Mouse (Mus musculus) liver, embryonic 11.5 days (tissue): ENCODE data around the gene Ube2g1. TPM values are rescaled to one million over a fixed set of nuclear protein-coding genes. Genes with fewer than 3 reads are reported as not detected.

Source experiments
- ATAC-seq: fragments of 200-750 bp; cut with Nextera tagmentation; replicated peaks from 2 replicates; pipeline ENCODE4 v1.8.0; 2017; ENCODE audit warnings: moderate number of reproducible peaks, mild to moderate bottlenecking, moderate TSS enrichment, moderate library complexity; ENCODE audit not compliant: low FRiP score
- DNase-seq: peaks from one replicate; pipeline ENCODE4 v3.0.0-alpha.2; 2017; ENCODE audit warnings: low spot score
- H3K27ac ChIP-seq: fragments of 300-500 bp; sonication (generic); 2 replicates; pipeline ENCODE4 v1.5.1; 2014; ENCODE audit warnings: mild to moderate bottlenecking, low read depth, low read length, control low read depth
- H3K27me3 ChIP-seq: fragments of 300-500 bp; sonication (generic); replicated peaks from 2 replicates; pipeline ENCODE4 v1.6.1; 2014; ENCODE audit warnings: low read length, mixed read lengths; ENCODE audit not compliant: control insufficient read depth, insufficient read depth
- H3K36me3 ChIP-seq: fragments of 300-500 bp; sonication (generic); 2 replicates; pipeline ENCODE4 v1.6.1; 2014; ENCODE audit warnings: mild to moderate bottlenecking, low read length, moderate library complexity, mixed read lengths; ENCODE audit not compliant: control insufficient read depth, insufficient read depth
- H3K4me1 ChIP-seq: fragments of 300-500 bp; sonication (generic); replicated peaks from 2 replicates; pipeline ENCODE4 v1.6.1; 2014; ENCODE audit warnings: low read length, mixed read lengths; ENCODE audit not compliant: control insufficient read depth, insufficient read depth
- H3K4me2 ChIP-seq: fragments of 300-500 bp; sonication (generic); 2 replicates; pipeline ENCODE4 v1.6.1; 2014; ENCODE audit warnings: mild to moderate bottlenecking, control low read depth, moderate library complexity
- H3K4me3 ChIP-seq: fragments of 300-500 bp; sonication (generic); 2 replicates; pipeline ENCODE4 v1.5.1; 2014; ENCODE audit warnings: low read depth, low read length, control low read depth
- H3K9ac ChIP-seq: fragments of 300-500 bp; sonication (generic); 2 replicates; pipeline ENCODE4 v1.6.1; 2014; ENCODE audit warnings: low read depth, low read length, control low read depth
- H3K9me3 ChIP-seq: fragments of 300-500 bp; sonication (generic); 2 replicates; pipeline ENCODE4 v1.6.1; 2016; ENCODE audit warnings: low read length, inconsistent platforms, mixed read lengths; ENCODE audit not compliant: control insufficient read depth
- WGBS: fragments of 180-500 bp; shearing (Covaris S2); extraction: QIAGEN DNeasy Blood & Tissue Kit; methylation state at CpG from one replicate; pipeline ENCODE4 v1.1.7; 2014; 5-methylcytosine and 5-hydroxymethylcytosine counted together
- microRNA-seq: library from miRNA; unstranded; fragments of <30 nt; microRNA quantifications from one replicate; pipeline ENCODE4, GENCODE M21; 2017; ENCODE audit warnings: borderline number of aligned reads
- polyA plus RNA-seq: library from polyadenylated mRNA; unstranded; fragments of >200 nt; fragmentation: Nextera tagmentation; extraction: Ambion mirVana; gene quantifications from 2 replicates; pipeline ENCODE4 v1.2.1, GENCODE M21; 2014

The Ube2g1 gene
- polyA plus RNA-seq, 1 experiment from 2014 or later: 61.9 TPM

DNA sequence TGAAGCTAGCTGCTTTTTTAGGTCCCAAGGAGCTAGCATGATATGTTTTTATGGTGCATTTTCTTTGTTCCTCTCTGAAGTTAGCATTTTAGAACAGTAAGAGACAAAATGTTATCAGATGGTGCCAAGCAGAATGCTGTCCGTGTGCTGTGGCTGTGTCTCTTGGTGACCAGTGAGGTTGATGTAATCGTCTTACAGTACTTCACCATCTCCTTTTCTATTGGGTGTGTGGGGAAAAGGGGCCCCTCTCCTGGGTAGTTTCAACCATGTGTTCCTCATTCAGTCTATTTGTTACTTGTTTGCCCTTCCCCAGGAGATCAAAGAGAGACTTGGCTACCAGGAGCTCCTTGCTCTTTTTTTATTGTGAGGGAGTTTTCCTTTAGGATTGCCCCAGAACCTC, 116.1 kb downstream of the Ube2g1 start:
- Histone ChIP-seq H3K9ac (no peak overlapping the region), H3K4me2 (no peak overlapping the region), H3K4me1 (no peaks in the 10 kb centered on the region), H3K36me3 (peaks cover 3% of the 10 kb centered on the region; the same call in 1 of the 2 replicates), H3K9me3 (no peaks in the 10 kb centered on the region), H3K4me3 (no peak overlapping the region), H3K27ac (no peak overlapping the region), H3K27me3 (no peaks in the 10 kb centered on the region)
- no peak for DNase-seq
- WGBS: 52% methylated on average over 2 of the region's 2 CpGs
- no peak for ATAC-seq

DNA sequence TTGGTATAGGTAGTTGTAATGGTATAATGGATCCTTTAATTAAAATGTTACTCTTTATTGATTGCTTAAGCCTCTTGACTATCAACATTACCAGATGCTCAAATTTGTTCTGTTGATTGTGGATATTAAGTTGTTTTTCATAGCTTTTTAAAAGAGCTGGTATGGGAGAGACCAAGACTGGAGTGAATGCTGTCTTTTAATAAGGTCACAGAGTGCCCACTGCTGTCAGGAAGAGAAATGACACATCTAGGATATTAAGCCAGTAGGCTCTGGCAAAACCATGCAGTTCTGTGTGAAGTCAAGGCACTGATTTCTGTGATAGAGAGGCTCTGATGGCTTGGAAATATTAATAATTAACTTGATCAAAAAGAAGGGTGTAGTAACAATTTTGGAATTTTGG, 116.8 kb downstream of the Ube2g1 start:
- no peaks in the 10 kb centered on the region for H3K4me1 ChIP-seq
- peaks cover 3% of the 10 kb centered on the region; the same call in 1 of the 2 replicates for H3K36me3 ChIP-seq
- H3K9ac ChIP-seq: no peak overlapping the region
- H3K9me3 ChIP-seq: no peaks in the 10 kb centered on the region
- no peak for ATAC-seq
- H3K27ac ChIP-seq: no peak overlapping the region
- H3K4me2 ChIP-seq: no peak overlapping the region
- no peak for DNase-seq
- H3K27me3 ChIP-seq: no peaks in the 10 kb centered on the region
- no peak overlapping the region for H3K4me3 ChIP-seq

DNA sequence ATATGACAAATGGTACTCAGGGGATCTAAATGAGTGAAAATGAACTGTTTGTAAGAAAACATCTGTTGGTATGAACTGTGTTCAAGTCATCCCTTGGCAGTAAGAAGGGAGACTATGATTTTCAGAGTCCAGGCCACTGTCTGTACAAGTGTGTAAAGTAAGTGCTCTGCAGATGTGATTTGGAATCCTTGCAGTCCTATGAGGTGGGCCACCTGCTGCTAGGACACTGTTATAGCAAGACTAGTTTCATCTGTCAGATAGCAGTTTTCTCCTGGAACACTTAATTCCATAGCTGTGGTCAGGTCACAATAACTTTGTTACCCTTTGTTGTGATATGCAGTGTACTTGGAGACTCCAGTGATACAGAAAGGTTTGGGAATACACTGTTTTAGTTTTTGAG, 118.9 kb downstream of the Ube2g1 start:
- H3K27ac ChIP-seq: no peak overlapping the region
- H3K4me2 ChIP-seq: no peak overlapping the region
- H3K4me3 ChIP-seq: no peak overlapping the region
- H3K4me1 ChIP-seq: no peaks in the 10 kb centered on the region
- DNase-seq: no peak
- no peak for ATAC-seq
- no peak overlapping the region for H3K9ac ChIP-seq
- no peaks in the 10 kb centered on the region for H3K27me3 ChIP-seq
- H3K9me3 ChIP-seq: no peaks in the 10 kb centered on the region
- H3K36me3 ChIP-seq: peaks cover 16% of the 10 kb centered on the region

DNA sequence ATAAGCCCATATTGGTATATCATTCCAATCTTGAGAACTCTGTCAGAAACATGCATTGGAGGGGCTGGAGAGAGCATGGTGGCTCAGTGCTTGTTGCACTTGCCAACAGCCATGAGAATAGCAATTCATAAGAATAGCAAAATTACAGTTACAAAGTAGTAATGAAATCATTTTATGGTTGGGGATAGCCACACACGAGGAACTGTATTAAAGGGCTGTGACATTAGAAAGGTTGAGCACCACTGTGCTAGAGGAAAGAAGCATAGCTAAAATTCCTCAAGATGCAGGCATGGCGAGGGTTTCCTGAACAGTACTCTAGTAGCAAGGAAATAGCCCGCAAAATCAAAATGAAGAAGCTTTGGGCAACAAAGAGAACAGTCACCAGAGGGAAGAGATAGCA, 126.7 kb downstream of the Ube2g1 start:
- Histone ChIP-seq H3K9ac (no peak overlapping the region), H3K36me3 (peaks cover 32% of the 10 kb centered on the region), H3K4me1 (no peaks in the 10 kb centered on the region), H3K9me3 (no peaks in the 10 kb centered on the region), H3K4me3 (no peak overlapping the region), H3K27ac (no peak overlapping the region), H3K27me3 (no peaks in the 10 kb centered on the region), H3K4me2 (no peak overlapping the region)
- ATAC-seq (no peak), DNase-seq (no peak)
- WGBS: 87% methylated on average over 3 of the region's 3 CpGs

GRCm38 (mm10) chr11:72734840-72735518, 127.9 kb downstream of the Ube2g1 start:
- DNase-seq (no peak), ATAC-seq (no peak)
- Histone ChIP-seq H3K27ac (no peak overlapping the region), H3K4me1 (no peaks in the 10 kb centered on the region), H3K36me3 (peaks cover 27% of the 10 kb centered on the region), H3K4me3 (no peak overlapping the region), H3K4me2 (no peak overlapping the region), H3K9ac (no peak overlapping the region), H3K9me3 (no peaks in the 10 kb centered on the region), H3K27me3 (no peaks in the 10 kb centered on the region)
- 87% methylated on average over 4 of the region's 4 CpGs for WGBS

- H3K27ac ChIP-seq: no peak overlapping the region
- peaks cover 25% of the 10 kb centered on the region for H3K36me3 ChIP-seq
- 84% methylated on average over 2 of the region's 2 CpGs for WGBS
- DNase-seq: no peak
- no peak overlapping the region for H3K4me3 ChIP-seq
- no peak overlapping the region for H3K4me2 ChIP-seq
- ATAC-seq: no peak
- no peaks in the 10 kb centered on the region for H3K27me3 ChIP-seq
- no peaks in the 10 kb centered on the region for H3K4me1 ChIP-seq
- no peaks in the 10 kb centered on the region for H3K9me3 ChIP-seq
- no peak overlapping the region for H3K9ac ChIP-seq
Observed at GRCm38 (mm10) chr11:72735519-72735860, 128.4 kb downstream of the Ube2g1 start.

Small RNAs within 50 kb of the gene (microRNA-seq; reads per million reads assigned to microRNA genes)
- gene Gm25678: not detected

Other genes with a start within 250 kb of the Ube2g1 start
- gene Tekt1, start 244.8 kb upstream of the Ube2g1 start, polyA plus RNA-seq: 1.1 and 1.3 TPM in 2 replicates
- 22.9 and 24.8 TPM in 2 replicates for gene Smtnl2, start 195.6 kb upstream of the Ube2g1 start, polyA plus RNA-seq
- not detected in 2 replicates for gene Ggt6, start 171.8 kb upstream of the Ube2g1 start, polyA plus RNA-seq
- 263 and 272 TPM in 2 replicates for gene Mybbp1a, start 165.9 kb upstream of the Ube2g1 start, polyA plus RNA-seq
- gene Spns2, start 117.4 kb upstream of the Ube2g1 start, polyA plus RNA-seq: 20.0 and 21.0 TPM in 2 replicates
- gene Spns3, start 56.8 kb upstream of the Ube2g1 start, polyA plus RNA-seq: 1.9 and 2.0 TPM in 2 replicates
- 25.4 and 26.1 TPM in 2 replicates for gene Ankfy1, start 82.7 kb downstream of the Ube2g1 start, polyA plus RNA-seq
- 4.7 and 4.9 TPM in 2 replicates for gene Cyb5d2, start 188.9 kb downstream of the Ube2g1 start, polyA plus RNA-seq
- gene Zzef1, start 188.9 kb downstream of the Ube2g1 start, polyA plus RNA-seq: 9.4 and 11.7 TPM in 2 replicates